Mouse (Mus musculus) C2C12 (cell line): ENCODE measurements around the gene Zcchc13.

Experiments
- CTCF ChIP-seq: IDR thresholded peaks from one replicate; pipeline ENCODE4 v1.5.1; 2011; ENCODE audit not compliant: control insufficient read depth, insufficient read depth, insufficient read length
- FOSL1 ChIP-seq: IDR thresholded peaks from one replicate; pipeline ENCODE4 v1.8.0; 2011; ENCODE audit warnings: mild to moderate bottlenecking, low read length; ENCODE audit not compliant: poor library complexity, insufficient read depth, severe bottlenecking
- MAX ChIP-seq: IDR thresholded peaks from one replicate; pipeline ENCODE4 v1.6.1; 2011; ENCODE audit warnings: mild to moderate bottlenecking, control low read depth
- MYOD1 ChIP-seq: IDR thresholded peaks from one replicate; pipeline ENCODE4 v1.6.1; 2011; ENCODE audit warnings: low read depth; ENCODE audit not compliant: control insufficient read depth, insufficient read length
- MYOG ChIP-seq: IDR thresholded peaks from one replicate; pipeline ENCODE4 v1.6.1; 2011; ENCODE audit not compliant: control insufficient read depth, insufficient read length; ENCODE audit errors: extremely low read depth
- USF1 ChIP-seq: IDR thresholded peaks from one replicate; pipeline ENCODE4 v1.6.1; 2011; ENCODE audit warnings: low read depth, mild to moderate bottlenecking, control low read depth, moderate library complexity

- TF ChIP-seq CTCF (no peak), USF1 (no peak), MYOG (no peak), MAX (no peak), FOSL1 (no peak), MYOD1 (no peak)
These were observed 20.0 kb upstream of the Zcchc13 start for GRCm38 (mm10) chrX:103610401-103610800.
